Mouse (Mus musculus) liver, adult 2 months (tissue): ENCODE measurements around the gene Mtx1.

Experiments used
- CTCF ChIP-seq: fragments of 200-500 bp; IDR thresholded peaks from 2 replicates; pipeline ENCODE4 v1.5.1; 2011; ENCODE audit warnings: low read depth, low read length, control low read depth
- POLR2A ChIP-seq: fragments of 200-500 bp; IDR thresholded peaks from 2 replicates; pipeline ENCODE4 v1.6.1; 2011; ENCODE audit warnings: low read length, control low read depth; ENCODE audit not compliant: insufficient read depth; ENCODE audit errors: extremely low read depth

GRCm38 (mm10) chr3:89226900-89227299 is at the start of gene Mtx1:
- TF ChIP-seq CTCF (no peak), POLR2A (no peak)
